Mouse (Mus musculus) cerebellum, postnatal 4 days (tissue): ENCODE data around the gene Hkdc1.
A peak's percentile ranks its signal among the peaks of the same experiment; 100 is the strongest.

Experiments
- DNase-seq, 2 experiments: peaks; one replicate each; pipeline ENCODE4 v3.0.0; 2022; ENCODE audit warnings: low spot score in 2 of 2, mixed read lengths in 1 of 2

Gene Hkdc1

GRCm38 (mm10) chr10:62380936-62381335 is 41.4 kb downstream of the Hkdc1 start:
- DNase-seq, result no peak

DNA sequence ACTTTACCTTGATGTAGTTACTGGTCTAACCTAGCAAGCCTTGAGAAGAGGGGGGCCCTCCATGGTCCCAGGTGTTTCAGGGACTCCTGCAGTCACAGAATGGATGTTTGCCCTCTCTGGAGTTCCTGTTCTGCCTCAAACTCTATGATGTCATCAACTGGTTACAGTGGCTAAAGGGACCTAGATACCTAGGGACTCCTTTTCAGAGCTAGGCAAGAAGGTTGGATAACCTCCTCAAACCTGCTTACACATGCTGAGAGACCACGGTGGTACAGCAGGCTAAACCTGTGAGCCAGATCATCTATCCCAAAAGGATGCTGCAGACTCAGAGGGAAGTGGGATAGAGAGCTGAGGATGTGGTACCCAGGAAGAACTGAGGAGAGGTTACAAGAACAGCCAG is 42.5 kb downstream of the Hkdc1 start, which contains the start of gene Hk1:
Gene Hk1 (minus strand): TSS at position 101 of the 400 bp plus-strand sequence.
- DNase-seq, result no peak

GRCm38 (mm10) chr10:62358827-62359226 is 63.5 kb downstream of the Hkdc1 start:
- no peak for DNase-seq

DNA sequence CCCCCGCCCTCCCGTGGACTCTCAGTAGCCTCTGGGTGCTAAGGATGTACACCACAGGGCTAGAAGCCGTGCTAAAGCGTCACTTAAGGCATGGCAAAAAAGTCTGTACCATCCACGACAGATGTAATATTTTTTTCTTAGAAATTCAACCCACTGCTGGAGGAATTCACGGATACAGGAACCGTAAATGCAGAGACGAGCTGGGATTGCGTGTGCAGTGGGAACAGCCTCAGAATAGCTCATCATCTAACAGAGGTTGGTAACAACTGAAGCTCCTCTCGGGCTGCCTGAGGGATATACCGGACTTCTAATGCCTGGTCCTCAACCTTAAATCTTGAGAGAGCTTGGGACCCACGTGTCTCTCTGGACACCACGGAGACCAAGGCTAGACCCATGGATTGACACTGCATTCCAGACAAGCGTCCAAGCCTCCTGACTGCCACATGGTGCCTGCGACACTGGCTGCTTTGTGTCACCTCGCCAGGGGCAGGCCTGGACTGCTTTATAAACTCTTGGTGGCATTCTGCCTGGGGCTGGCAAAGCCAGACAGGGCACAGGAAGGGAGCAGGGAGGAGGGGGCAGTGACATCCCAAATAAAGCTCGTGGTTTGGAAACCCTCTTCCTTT is 66.1 kb downstream of the Hkdc1 start:
- peak in 1 of 2 experiments; percentile 29 for DNase-seq

DNA sequence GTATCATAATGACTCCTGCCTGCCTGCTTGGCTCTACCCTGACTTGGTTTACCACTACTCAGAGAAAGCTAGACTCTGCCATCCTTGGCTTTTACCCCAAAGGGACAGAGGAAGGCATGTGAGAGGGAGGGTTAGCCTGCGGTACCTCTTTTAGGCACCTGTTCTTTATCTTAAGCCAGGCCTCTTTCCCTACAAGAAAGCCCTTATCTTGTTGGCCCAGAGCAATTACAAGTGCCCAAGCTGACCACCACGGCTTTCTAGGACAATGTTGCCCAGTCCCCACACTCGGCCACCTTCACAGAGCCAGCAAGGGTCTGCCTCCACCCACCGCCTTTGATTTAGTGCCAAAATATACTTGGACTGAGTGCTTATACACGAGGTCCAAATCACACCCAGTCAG is 77.1 kb downstream of the Hkdc1 start:
- DNase-seq, result no peak

DNA sequence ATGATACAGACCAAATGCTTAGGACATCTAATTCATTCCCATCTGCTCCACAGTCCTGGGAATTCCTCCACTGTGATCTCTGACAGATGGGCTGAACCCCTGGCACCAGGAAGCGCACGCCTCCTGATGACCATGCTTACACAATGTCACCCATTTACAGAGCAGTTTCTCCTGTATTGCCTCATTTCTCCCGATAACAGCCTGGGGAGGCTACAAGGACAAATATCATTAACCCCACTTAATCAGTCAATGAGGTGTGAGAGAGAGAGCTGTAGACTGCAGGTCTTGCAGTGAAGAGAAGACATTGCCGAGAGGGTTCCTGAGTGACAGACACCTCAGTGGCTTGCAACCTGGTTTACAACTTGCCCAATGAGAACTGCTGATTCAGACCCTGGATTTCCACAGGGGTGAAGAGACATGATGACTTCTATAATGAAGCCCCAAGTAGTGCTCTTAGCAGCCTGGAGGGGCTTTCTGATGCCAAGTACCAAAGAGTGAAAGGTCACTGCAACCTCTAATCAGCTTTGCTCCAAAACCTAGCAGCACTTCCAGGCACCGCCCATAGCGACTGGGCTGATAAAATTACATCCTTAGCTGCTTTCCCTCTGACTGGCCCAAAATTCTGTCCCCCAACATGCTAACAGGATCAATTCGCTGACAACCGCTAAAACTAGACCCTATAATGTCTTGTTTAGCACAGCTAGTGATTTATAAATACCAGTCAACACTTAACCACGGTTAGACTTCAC is 78.1 kb downstream of the Hkdc1 start:
- no peak for DNase-seq

GRCm38 (mm10) chr10:62342512-62342911 is 79.8 kb downstream of the Hkdc1 start:
- no peak for DNase-seq

- no peak for DNase-seq
Measured at GRCm38 (mm10) chr10:62341956-62342355, 80.3 kb downstream of the Hkdc1 start.

GRCm38 (mm10) chr10:62340991-62341390 is 81.3 kb downstream of the Hkdc1 start:
- DNase-seq, result no peak

- DNase-seq, result peak; percentile 90 to 92
Measured at GRCm38 (mm10) chr10:62340095-62340731, 82.1 kb downstream of the Hkdc1 start.

DNA sequence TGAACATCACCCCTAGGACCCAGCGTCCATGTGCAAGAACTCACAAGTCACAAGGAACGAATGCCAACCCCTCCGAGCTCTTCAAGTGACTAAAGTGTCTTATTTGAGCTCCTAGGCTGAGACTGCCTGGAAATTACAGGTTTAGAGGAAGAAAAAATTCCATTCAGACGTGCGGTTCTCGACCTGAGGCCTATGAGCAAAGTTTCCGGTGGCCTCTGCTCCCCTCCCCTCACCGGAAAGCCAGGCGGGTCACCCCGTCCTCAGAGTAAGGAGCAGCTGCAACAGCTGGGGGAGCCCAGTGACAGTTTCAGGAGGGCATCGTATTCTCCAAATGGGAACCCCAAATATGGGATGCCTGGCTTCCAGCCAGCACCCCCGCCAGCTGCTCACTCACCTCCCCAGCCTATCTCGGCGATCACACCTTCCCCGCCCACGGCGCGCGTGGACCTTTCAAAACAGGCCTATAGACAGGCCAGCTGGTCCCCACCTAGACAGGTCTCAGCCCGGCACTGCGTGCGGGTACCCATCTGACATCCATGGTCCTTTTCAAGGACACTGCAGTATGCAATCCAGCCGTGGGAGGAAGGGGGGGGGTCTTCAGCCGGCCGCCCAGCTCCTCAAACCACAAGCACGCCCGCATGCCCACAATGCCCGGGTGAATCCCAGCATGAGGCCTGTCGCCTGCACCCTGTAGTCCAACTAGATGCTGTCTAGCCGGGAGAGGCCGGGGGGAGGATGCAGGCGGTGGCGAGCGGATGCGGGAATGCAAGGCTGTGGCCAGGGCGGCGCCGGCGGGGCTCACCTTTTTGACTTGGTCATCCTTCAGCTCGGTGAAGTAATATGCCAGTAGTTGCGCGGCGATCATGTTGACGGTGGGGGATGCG is 82.8 kb downstream of the Hkdc1 start:
- peak in 1 of 2 experiments; percentile 27 for DNase-seq

- DNase-seq, result no peak
Measured at GRCm38 (mm10) chr10:62338626-62339025, 83.7 kb downstream of the Hkdc1 start.

GRCm38 (mm10) chr10:62338176-62338575 is 84.1 kb downstream of the Hkdc1 start:
- no peak for DNase-seq

- DNase-seq, result no peak
Measured at GRCm38 (mm10) chr10:62336601-62337578, 85.4 kb downstream of the Hkdc1 start.

DNA sequence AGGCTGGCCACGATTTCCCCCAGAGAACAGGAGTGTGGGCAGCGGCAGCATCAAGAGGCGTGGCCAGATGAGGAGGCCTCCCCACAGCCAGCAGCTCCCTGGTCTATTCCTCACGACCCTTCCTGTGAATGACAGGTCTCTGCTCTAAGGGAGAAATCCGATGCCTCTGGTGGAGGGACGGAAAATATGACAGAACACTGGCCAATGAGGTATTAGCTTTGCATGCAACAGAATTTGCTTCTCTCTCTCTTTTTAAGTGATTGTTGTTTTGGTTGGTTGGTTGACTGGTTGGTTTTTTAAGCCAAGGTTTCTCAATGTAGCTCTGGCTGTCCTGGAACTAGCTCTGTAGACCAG is 86.9 kb downstream of the Hkdc1 start:
- no peak for DNase-seq

GRCm38 (mm10) chr10:62334686-62335422 is 87.4 kb downstream of the Hkdc1 start:
- DNase-seq, result no peak

DNA sequence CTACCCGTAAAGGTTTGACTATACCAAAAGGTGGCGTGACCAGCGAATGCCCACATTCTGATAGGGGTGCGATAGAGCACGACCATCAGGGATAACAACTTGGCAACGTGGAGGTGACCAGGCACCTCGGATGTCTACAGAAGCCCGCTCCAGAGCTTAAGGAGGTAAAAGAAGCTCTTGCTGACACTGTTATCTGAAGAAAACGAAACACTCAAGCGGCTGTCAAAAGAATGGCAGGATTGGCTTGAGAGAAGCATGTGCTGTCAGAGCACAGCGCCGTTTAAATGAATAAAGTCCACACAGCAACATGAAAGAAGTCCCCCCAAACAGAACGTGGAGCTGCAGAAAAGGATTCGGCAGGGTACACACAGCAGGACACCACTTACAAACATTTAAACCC is 89.0 kb downstream of the Hkdc1 start:
- no peak for DNase-seq
